Mouse (Mus musculus): ENCODE results near the gene Ppm1l. TPM values are rescaled to one million over a fixed set of nuclear protein-coding genes. Genes with fewer than 3 reads are reported as not detected.

Gene Ppm1l
- polyA plus RNA-seq, 1 experiment from 2014 or later = 6.3 TPM

DNA sequence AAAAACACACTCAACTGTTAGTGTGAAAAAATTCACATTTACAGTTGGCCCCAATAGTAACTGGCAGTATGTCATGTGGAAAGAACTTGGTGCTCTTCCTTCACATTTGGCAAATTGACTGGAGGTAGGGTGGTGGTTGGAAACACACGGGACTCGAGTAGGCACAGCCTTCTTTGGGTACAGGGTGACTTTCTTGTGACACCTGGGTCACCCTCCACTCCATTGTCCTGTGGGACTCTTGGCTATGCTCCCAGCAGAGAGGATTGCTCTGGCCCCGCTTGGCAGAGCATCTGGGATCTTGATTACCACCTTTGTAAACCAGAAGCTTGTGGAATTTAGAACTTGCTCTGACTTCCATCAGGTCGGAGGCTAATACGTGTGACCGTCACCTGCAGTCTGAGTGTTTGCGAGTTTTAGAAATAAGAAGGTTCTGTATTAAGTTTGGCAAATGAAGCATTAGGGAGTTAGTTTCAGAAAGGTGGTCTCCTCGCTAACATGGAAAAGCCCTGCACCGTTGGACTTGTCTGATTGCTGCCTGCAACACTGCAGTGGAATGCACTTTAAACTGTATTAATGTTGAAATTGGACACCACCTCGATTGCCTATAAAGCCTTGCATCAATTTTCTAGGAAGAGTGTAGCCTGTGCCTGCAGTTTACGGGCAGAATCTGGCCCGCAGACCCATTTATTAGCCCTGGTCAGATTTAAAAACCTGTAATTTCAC lies 41.4 kb downstream of the Ppm1l start:
- Histone ChIP-seq H3K27me3 (ENCODE audit: insufficient read depth, low read length) (no peaks in the 10 kb centered on the region), H3K27ac (ENCODE audit: low read depth) (no peak overlapping the region), H3K4me2 (no peak overlapping the region), H3K4me1 (ENCODE audit: insufficient read depth) (no peaks in the 10 kb centered on the region), H3K9ac (no peak overlapping the region), H3K4me3 (ENCODE audit: low read depth, low read length) (no peak overlapping the region), H3K36me3 (ENCODE audit: insufficient read depth) (no peaks in the 10 kb centered on the region), H3K9me3 (ENCODE audit: low read depth, low read length) (no peaks in the 10 kb centered on the region)
- no peak for DNase-seq
- TF ChIP-seq CTCF (IDR thresholded peaks at IDR 0.05; ENCODE audit: low read depth) = no peak
- no peak for ATAC-seq (ENCODE audit: insufficient read depth)
- 75% methylated on average over 12 of the region's 12 CpGs for WGBS

DNA sequence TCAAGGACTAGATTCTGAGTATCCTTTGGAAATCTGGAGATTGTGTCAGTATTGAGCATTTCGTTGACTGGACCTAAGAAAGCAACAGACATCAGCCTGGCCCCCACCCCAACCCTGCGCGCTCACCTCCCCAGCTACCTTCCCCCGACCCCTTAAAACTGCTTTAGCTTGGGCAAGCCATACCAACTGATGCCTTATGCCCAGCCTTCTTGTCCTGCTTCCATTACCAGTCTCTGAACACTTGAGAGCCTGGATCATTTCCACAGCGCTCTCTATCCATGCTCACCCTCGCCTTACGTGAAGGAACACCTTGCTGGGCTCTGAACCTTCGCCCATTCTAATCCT lies 41.9 kb downstream of the Ppm1l start:
- DNase-seq (no peak), ATAC-seq (ENCODE audit: insufficient read depth) (no peak)
- WGBS = 95% methylated on average over 8 of the region's 8 CpGs
- H3K4me2 ChIP-seq = no peak overlapping the region
- H3K27ac ChIP-seq (ENCODE audit: low read depth) = no peak overlapping the region
- no peak overlapping the region for H3K9ac ChIP-seq
- no peaks in the 10 kb centered on the region for H3K27me3 ChIP-seq (ENCODE audit: insufficient read depth, low read length)
- no peak overlapping the region for H3K4me3 ChIP-seq (ENCODE audit: low read depth, low read length)
- H3K36me3 ChIP-seq (ENCODE audit: insufficient read depth) = no peaks in the 10 kb centered on the region
- no peaks in the 10 kb centered on the region for H3K4me1 ChIP-seq (ENCODE audit: insufficient read depth)
- no peak for TF ChIP-seq CTCF (IDR thresholded peaks at IDR 0.05; ENCODE audit: low read depth)
- no peaks in the 10 kb centered on the region for H3K9me3 ChIP-seq (ENCODE audit: low read depth, low read length)

DNA sequence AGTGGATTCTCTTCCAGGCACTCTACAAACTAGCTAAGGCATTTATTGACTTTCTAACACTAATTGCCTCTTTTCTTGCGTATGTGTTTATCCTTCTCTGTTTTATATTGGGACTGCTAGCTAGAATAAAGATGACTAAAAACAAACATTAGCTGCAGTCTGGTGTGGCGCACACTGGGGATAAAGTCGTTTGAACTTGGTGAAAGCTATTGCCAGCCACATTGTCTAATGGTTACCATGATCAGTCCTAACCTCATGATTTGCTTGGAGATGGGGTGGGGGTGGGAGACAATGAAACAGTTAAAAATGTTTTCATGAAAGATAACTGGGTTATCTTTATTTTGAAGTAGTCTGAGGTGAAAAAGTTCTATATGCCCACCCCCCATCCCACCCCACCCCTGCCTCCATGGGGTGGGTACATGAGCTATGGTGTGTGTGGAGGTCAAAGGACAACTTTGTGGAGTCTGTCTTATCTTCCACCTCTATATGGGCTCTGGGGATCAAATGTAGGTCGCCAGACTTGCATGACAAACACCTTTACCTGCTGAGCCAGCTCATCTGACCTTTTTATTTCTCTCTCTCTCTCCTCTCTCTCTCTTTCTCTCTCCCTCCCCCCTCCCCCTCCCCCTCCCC lies 43.7 kb downstream of the Ppm1l start:
- Histone ChIP-seq H3K4me3 (ENCODE audit: low read depth, low read length) (no peak overlapping the region), H3K4me2 (no peak overlapping the region), H3K27ac (ENCODE audit: low read depth) (no peak overlapping the region), H3K36me3 (ENCODE audit: insufficient read depth) (no peaks in the 10 kb centered on the region), H3K4me1 (ENCODE audit: insufficient read depth) (no peaks in the 10 kb centered on the region), H3K9ac (no peak overlapping the region), H3K27me3 (ENCODE audit: insufficient read depth, low read length) (no peaks in the 10 kb centered on the region), H3K9me3 (ENCODE audit: low read depth, low read length) (no peaks in the 10 kb centered on the region)
- no peak for DNase-seq
- no peak for ATAC-seq (ENCODE audit: insufficient read depth)
- 67% methylated on average over 4 of the region's 4 CpGs for WGBS
- no peak for TF ChIP-seq CTCF (IDR thresholded peaks at IDR 0.05; ENCODE audit: low read depth)

DNA sequence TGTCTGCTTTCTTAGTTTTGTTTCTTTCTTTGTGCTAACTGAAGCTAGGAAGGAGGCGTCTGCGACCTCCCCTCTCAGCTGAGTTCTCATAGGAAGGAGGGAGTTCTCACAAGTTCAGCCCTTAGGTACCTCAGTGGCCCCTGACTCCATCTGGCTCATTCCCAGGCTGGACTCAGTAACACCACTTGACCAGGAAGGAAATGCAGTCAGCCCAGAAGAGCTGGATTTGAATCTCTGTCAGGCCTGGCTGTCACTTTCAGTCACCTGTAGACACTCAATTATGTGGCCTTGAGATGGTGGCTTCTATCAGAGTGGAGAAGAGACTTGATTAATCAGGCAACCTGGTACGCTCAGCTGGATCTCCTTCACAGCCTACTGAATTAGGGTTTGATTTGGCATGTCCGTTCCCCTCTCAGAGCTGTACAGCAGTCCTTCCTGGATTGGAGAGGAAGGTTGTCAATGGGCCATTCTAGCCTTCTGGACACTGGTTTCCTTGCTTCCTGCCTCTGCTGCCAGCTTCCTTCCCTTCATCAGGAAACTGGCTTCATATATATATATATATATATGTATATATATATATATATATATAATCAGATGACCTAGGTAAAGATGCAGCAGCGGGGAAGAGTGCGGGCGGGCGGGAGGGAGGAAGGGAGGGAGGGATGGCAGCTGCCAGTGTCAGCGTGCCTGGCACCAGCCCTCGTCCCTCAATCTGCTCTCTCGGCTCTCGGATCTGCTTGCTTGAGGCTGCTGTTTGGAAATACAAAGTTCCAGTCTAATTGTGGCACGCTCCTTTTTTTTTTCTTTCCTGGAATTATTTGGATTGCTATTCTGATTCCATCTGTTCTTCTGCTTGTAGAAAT lies 45.1 kb downstream of the Ppm1l start:
- WGBS = 74% methylated on average over 13 of the region's 13 CpGs
- Histone ChIP-seq H3K4me2 (no peak overlapping the region), H3K9me3 (ENCODE audit: low read depth, low read length) (no peaks in the 10 kb centered on the region), H3K4me1 (ENCODE audit: insufficient read depth) (no peaks in the 10 kb centered on the region), H3K27ac (ENCODE audit: low read depth) (no peak overlapping the region), H3K4me3 (ENCODE audit: low read depth, low read length) (no peak overlapping the region), H3K27me3 (ENCODE audit: insufficient read depth, low read length) (no peaks in the 10 kb centered on the region), H3K9ac (no peak overlapping the region), H3K36me3 (ENCODE audit: insufficient read depth) (no peaks in the 10 kb centered on the region)
- TF ChIP-seq CTCF (IDR thresholded peaks at IDR 0.05; ENCODE audit: low read depth) = no peak
- no peak for ATAC-seq (ENCODE audit: insufficient read depth)
- DNase-seq = no peak

DNA sequence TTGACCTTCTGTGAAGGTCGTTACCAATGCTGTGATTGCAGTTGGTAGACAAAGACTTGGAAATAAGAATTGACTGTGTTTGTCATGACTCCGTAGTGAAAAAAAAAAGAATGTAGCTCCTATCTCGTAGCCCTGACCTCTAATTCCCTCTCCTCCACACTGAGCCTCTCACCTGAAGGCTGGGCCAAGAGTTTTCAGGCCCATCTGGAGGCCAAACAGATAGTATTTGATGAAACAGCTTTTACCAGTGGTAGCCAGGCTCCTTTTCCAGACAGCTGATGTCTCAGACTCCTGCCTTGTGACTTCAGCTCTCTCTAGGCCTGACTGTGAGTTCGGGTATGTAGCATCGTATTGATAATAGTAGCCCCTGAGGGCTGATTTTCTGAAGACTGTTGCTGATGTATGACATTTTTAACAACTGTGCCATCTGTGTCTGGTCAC lies 45.7 kb downstream of the Ppm1l start:
- Histone ChIP-seq H3K27ac (ENCODE audit: low read depth) (no peak overlapping the region), H3K4me1 (ENCODE audit: insufficient read depth) (no peaks in the 10 kb centered on the region), H3K9me3 (ENCODE audit: low read depth, low read length) (no peaks in the 10 kb centered on the region), H3K4me2 (no peak overlapping the region), H3K27me3 (ENCODE audit: insufficient read depth, low read length) (no peaks in the 10 kb centered on the region), H3K4me3 (ENCODE audit: low read depth, low read length) (no peak overlapping the region), H3K36me3 (ENCODE audit: insufficient read depth) (no peaks in the 10 kb centered on the region), H3K9ac (no peak overlapping the region)
- no peak for ATAC-seq (ENCODE audit: insufficient read depth)
- no peak for DNase-seq
- TF ChIP-seq CTCF (IDR thresholded peaks at IDR 0.05; ENCODE audit: low read depth) = no peak
- WGBS = 71% methylated on average over 5 of the region's 5 CpGs

DNA sequence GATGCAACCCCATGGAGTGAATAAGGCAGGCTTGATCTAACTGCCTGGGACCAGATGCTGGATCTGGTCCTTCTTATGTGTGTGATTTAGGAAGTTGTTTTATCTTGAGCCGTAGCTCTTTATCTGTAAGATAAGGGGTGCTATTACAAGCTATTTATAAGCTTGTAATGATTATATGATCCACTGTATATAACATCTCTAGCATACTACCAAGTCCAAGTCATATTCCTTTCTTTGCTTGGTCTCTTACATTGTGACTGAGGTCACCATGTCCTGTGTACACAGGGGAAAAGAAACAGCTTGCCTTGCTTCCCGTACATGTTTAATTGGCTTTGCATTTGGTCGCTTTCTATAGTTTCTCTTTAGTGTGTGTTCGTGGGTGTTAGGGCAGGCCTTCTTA lies 46.2 kb downstream of the Ppm1l start:
- no peaks in the 10 kb centered on the region for H3K9me3 ChIP-seq (ENCODE audit: low read depth, low read length)
- H3K4me3 ChIP-seq (ENCODE audit: low read depth, low read length) = no peak overlapping the region
- H3K27me3 ChIP-seq (ENCODE audit: insufficient read depth, low read length) = no peaks in the 10 kb centered on the region
- no peak overlapping the region for H3K27ac ChIP-seq (ENCODE audit: low read depth)
- no peak overlapping the region for H3K9ac ChIP-seq
- ATAC-seq (ENCODE audit: insufficient read depth) (no peak), DNase-seq (no peak)
- no peaks in the 10 kb centered on the region for H3K4me1 ChIP-seq (ENCODE audit: insufficient read depth)
- no peak overlapping the region for H3K4me2 ChIP-seq
- H3K36me3 ChIP-seq (ENCODE audit: insufficient read depth) = no peaks in the 10 kb centered on the region
- TF ChIP-seq CTCF (IDR thresholded peaks at IDR 0.05; ENCODE audit: low read depth) = no peak
- 53% methylated on average over 4 of the region's 4 CpGs for WGBS

DNA sequence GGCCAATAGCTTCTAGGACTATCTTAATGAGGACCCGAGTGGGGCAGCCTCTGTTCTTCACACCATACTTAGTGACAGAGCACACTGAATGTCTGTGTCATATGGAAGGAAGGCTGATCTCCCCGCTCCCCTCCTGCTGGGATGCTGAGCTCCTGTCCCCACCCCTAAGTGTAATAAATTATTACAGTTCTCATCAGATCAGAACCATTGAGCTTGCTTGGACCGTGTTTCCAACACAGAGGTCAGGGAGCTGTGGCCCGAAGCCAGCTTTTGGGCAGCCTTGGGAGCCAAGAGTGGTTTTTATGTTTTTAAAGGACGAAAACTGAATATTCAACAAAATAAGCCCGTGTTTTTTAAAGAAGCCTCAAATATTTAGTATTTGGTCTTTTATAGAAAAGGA lies 47.5 kb downstream of the Ppm1l start:
- 75% methylated on average over 6 of the region's 6 CpGs for WGBS
- no peak for ATAC-seq (ENCODE audit: insufficient read depth)
- TF ChIP-seq CTCF (IDR thresholded peaks at IDR 0.05; ENCODE audit: low read depth) = no peak

More for the DNA sequence above, 47.5 kb downstream of the Ppm1l start:
- no peak overlapping the region for H3K27ac ChIP-seq (ENCODE audit: low read depth)
- H3K9ac ChIP-seq = no peak overlapping the region
- no peak overlapping the region for H3K4me3 ChIP-seq (ENCODE audit: low read depth, low read length)
- H3K9me3 ChIP-seq (ENCODE audit: low read depth, low read length) = no peaks in the 10 kb centered on the region
- H3K36me3 ChIP-seq (ENCODE audit: insufficient read depth) = no peaks in the 10 kb centered on the region
- H3K27me3 ChIP-seq (ENCODE audit: insufficient read depth, low read length) = no peaks in the 10 kb centered on the region
- DNase-seq = no peak
- no peak overlapping the region for H3K4me2 ChIP-seq
- no peaks in the 10 kb centered on the region for H3K4me1 ChIP-seq (ENCODE audit: insufficient read depth)

Measured in lung, embryonic 14.5 days (tissue).